Mouse (Mus musculus) frontal cortex, postnatal 36 days (tissue): ENCODE data around the gene Zdhhc3.
A peak's percentile ranks its signal among the peaks of the same experiment; 100 is the strongest.

Experiments
- DNase-seq, 2 experiments: peaks; one replicate each; pipeline ENCODE4 v3.0.0; 2022; ENCODE audit warnings: low spot score in 2 of 2

The Zdhhc3 gene

DNA sequence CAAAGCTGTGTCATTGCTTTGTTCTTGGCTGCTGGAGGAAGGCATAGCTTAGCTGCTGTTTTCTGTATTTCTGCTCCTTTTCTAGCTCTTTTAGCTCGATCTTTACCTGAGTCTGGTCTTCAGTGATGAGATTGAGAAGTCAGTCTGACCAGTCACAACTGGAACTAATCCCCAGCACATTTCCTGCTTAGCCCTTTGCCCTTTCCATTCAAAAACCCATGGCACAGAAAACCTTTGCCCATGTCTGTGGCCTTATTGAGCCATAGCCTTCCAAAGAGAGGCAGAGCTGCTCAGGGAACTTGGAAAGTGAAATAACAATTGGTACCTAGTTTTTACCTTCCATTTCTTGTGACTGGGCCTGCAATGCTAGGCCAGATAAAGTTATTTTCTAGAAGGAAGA lies 2.6 kb upstream of the Zdhhc3 start:
- DNase-seq = no peak

DNA sequence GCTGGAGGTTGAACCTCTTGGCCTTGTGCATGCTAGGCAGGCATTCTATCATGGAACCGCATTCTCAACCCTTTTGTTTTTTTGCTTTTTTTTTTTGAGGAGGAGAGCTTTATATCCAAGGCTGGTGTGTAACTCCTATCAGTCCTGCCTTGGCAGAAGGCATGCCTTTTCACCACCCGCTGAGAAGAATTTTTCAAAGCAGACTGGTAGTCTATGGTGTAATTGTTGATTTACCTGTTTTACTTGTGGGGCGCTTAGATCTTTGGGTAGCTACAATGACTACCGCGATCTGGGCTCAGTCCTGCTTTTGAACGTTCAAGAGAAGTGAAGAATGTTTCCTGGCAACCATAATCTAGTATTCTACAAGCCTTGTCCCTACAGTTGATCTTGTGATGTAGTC lies 926 bp upstream of the Zdhhc3 start:
- DNase-seq = no peak

DNA sequence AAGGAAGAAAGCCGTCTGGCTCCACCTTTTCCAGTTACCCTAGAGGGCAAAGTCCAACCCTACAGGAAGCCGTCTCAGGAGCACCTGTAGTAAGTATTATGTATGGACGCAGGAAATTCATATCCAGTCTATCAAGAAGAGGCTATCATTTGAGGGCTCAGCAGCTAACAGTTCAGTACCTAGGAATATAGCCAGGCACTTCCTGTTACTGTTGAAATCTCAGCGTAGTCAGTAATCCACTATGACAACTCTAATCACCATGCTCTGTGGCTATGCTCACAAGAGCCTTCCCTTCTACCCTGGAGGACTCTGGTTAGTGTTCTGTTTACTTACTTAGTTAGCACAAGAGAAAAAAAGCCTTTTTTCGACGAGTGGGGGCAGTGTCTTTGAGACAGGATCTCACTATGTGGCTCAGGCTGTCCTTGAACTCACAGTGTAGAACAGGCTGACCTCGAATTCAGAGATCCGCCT lies 1.2 kb downstream of the Zdhhc3 start:
- DNase-seq = no peak

DNA sequence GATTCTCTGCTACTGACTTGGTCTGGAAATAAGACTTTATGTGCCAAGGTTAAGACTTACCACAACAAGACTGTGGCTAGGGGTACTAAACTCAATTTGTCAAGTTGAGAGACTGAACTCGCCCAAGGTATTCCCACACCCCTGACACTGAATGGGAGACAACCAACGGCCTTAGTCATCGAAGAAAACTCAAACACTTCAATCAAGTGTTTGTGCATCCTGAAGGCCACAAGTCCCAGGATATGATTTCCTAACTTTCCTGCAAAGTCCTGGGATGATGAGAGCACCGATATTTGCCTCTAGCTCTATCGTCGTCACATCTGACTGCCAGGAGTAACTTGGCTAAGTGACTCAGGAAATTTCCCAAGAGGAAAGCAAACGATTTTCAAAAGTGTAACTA lies 3.8 kb downstream of the Zdhhc3 start:
- no peak for DNase-seq

DNA sequence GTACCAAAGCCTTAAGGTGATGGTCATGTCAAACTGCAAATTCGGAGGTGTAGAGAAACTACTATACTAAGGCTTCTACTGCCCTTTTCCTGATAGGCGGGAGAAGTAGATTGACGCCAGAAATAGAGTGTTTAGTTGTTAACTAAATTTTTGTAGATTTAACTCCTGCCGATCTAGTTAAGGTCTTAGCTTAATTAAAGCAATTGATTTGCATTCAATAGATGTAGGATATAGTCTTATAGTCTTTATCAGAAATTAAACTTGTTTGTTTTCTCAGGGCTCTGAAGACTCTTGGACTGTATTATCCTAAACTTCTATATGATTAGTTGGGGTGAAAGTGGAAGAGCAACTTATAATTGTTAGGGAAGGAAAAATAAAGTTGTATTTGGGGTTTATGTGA lies 5.8 kb downstream of the Zdhhc3 start:
- no peak for DNase-seq

DNA sequence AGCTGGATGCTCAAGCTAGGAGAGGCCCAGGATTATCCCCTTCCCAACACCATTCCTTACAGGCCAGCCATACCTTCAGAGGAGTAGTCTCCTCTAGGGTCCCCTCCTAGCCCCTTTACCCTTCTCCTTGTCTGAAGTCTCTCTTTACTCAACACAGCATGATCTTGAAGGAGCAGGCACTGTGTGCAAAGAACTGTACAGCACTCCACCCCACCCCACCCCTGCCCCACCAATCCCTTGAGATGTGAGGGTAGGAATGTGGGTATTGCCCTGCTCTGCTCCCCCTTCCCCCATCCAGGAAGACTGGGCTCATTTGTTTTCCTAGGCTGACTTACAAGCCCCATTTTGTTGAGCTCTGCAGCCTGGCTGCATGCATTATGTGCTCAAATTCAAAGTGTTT lies 8.6 kb downstream of the Zdhhc3 start:
- DNase-seq = no peak

DNA sequence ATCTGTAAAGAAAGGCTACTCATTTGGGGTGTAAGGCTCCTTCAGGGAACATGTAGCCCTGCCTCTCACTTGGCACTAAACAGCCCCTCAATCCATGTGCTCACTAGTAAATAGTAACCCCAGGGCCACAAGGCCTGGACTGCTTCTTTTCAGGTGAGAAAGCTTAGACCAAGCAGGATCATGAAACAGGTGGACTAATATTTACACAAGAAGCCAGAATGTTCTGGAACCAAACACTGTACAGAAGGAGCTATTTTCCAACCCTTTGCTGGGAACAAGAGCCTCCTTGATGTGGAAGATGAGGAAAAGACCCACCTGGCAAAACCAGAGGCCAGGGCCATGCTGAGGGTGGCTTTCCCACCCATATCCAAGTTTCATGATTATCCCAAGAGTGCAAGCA lies 9.6 kb downstream of the Zdhhc3 start:
- no peak for DNase-seq

DNA sequence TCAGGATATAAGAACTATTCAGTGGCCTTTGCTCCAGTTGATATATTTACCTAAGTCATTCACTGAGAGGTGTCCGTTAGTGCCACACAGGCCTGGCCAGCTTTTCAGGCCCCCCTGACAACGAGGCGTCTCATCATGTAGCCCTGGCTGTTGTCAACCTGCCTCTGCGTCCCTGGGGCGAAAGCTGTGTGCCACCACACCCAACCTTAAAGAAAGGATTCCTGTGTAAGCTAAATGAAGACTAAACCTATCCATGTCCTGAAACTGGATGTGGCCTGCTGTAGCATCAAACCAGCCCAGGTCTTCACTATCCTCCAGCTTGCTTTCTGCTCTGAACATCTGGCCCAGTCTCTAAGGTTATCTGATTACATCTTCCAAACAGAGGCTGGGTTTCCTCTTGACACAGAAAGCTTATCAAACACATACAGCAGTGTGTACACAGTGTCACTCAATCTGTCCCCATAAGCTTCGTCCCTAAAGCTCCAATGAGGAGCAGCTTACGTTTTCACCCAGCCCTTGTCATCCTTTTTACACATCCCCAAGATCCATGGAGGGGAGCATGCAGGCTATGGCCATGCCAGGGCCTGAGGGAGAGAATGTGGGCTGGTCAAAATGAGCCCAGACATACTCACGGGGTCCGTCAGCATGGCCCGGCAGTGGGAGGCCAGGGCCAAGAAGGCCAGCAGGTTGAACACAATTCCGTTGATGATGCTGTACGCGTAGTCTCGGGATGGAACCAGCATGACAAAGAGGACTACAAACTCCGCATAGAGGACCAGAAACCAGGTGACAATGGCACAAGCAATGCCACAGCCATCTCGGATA lies 13.2 kb downstream of the Zdhhc3 start:
- DNase-seq = no peak

DNA sequence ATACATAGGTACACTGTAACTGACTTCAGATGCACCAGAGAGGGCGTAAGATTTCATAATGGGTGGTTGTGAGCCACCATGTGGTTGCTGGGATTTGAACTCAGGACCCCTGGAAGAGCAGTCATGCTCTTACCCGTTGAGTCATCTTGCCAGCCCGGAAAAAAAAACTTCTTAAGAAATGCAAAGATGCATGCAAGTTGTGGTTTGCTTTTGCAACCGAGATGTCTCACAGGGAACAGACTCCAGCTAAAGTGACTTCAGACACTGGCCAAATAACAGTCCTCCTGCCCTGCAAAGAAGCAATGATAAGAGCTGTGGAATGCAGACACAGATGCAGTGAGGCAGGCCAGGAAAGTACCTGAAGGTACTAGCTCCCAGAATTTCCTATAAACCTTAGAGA lies 22.2 kb downstream of the Zdhhc3 start:
- DNase-seq = no peak

DNA sequence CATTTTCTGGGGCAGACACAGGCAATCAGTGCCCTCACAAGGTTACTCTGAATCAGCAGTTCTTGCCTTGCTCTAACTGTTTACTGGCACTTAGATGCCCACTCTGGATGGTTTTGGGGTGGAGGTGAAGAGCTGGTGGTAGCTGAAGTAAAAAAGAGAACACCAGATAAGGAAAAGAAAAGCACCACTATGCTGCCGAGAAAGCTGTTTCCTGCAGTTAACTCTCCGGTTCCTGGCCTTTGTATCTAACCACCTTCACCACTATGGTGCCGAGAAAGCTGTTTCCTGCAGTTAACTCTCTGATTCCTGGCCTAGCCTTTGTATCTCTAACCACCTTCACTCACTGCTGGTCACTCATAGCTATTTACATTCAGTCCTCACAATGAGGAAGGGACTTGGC lies 25.4 kb downstream of the Zdhhc3 start:
- DNase-seq = no peak

DNA sequence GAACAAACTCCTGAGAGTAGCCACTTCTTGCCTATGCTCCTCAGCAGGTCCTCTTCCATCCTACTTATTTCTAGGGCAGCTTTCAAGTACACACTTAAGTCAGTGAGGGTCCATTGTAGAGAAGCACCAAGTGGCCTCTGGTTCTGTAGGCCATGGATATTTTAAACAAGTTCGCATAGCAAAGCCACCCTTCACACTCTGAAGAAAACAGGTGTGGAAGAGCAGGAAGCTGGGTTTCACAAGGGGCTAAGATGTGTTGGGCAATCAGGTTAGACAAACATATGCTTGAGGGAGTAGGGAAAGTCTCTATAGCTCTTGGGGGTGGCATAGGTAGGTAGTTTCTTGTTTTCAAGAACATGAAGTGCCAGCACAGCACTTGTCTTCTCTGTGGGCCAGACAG lies 27.6 kb downstream of the Zdhhc3 start:
- DNase-seq = no peak

DNA sequence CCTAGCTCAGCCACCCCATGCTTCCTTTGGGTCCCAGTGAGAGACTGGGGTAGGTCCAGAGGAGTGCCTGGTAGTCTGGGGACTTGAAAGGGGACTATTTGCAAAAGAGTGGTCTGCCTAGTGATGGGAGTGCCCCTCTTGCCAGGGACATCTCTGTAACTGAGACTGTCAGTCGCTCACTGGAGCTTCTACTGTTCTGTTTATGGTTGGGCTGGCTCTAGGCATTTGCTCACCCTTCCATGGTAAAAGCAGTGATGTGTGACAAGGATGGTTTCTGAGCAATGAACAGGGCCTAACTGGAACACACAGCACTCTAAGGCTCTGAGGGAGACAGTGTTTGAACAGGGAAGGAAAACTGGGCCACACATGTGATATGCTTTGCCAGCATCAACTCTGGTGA lies 32.2 kb downstream of the Zdhhc3 start:
- no peak for DNase-seq

DNA sequence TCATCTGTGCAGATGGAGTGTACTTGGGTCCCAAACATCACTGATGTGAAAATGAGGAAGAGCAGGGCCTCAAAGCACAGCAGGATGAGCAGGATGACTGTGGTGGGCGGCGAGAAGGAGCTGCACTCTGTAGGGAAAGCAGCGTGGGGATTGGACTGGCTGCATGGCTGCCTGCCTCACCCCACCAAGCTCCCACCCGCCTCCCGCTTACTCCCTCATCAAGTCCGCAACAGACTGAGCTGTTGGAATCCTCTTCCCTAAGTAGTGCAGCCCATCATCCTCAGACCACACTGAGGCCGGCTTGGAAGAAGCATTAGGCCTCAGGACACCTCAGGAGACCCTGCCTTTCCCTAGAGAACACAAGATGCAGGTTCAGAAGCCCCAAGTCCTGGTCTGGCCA lies 32.6 kb downstream of the Zdhhc3 start:
- DNase-seq = peak; percentile 2 to 7

DNA sequence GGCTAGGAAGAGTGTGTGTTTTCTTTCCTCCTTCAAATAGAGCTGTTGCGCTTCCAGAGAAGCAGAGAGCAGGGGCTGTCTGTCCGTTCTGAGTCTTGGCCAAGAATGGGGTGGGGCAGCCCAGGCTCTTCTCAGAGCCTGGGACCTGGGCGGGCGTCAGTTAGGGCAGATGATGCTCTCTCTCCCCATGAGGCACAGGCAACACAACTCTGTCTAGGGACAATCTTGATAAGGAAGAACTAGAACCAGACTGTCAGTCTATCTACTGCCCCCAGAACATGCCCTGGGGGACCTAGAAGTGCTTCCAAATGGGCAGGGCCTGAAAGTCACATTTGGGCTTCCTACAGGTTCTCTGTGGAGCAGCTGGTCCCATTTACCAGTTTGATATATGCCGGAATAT lies 33.9 kb downstream of the Zdhhc3 start:
- no peak for DNase-seq

DNA sequence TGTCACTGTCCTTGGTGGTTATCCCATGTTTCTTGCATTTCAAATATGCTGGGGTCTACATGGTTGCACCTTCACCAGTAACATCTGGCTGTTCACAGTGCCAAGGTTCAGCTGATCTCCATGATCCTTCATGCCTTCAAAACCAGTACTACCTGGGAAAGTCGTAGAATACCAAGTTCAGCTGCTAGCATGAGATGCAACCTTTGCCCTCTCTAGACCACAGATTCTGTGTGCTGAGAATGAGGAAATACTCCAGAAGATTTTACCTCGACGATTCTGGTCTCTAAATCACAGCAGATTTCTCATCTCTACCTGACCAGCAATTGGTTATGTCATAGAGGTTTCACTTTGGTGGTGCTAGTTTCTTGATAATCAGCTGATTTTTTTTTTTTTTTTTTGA lies 52.8 kb downstream of the Zdhhc3 start:
- no peak for DNase-seq

DNA sequence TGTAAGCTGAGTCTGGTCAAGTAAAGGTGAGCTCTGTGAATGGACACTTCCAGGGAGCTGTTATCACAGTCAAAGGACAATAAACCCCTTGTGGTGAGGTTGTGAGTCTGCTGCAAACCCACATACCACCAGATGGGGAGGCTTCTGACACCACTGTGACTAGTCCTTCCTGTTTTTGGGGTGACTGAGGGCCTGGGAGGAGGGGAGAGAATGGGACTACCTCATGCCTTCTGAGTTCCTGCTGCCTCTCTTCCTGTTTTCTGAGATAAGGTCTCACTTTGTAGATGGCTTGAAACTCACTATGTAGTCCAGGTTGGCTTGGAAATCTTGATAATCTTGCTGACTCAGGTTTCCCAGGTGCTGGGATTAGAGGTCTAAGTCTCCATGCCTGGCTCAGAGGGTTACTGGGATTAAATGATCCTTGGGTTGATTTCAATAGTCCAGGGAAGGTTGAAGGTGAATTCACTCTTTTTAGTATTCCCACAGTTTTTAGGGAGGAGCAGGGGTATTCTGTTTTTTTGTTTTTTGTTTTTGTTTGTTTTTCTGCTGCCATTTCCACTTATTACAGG lies 54.2 kb downstream of the Zdhhc3 start:
- no peak for DNase-seq

DNA sequence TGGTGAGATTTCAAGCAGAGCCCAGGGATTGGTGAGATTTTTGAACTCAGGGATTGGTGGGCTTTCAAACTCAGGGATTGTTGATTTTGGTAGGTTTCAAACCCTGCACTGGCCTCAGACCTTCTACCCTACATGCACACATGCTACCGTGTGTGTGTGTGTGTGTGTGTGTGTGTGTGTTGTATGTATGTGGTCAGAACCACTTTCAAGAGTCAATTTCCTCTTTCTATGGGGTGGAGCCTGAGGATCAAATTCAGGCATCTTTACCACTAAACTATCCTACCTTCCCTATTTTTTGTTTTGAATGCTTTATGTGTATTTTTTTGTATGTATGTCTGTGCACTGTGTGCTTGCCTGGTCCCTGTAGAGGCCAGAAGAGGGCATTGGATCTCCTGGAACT lies 65.3 kb downstream of the Zdhhc3 start:
- no peak for DNase-seq

DNA sequence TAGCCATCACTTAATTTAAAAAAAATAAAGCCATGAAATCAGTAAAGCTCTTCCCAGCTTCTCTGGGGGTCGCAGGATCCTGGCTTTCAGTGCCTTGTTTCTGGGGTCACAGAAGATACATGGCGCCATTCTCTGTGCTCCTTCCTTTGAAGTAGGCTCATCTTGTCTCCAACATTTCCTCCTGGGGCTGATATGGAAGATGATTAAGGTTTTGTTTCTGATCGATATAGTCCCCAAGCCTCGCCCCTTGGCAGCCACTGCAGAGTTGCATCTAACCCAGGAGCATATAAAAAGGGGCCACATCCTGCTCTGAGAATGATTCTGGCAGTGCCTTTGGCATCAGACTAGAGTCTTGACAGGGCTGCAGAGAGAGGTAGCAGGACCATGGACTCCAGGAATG lies 78.6 kb downstream of the Zdhhc3 start, which contains the start of gene Tgm4:
Tgm4 (plus strand) TSS at position 301 of the 400 bp plus-strand sequence.
- no peak for DNase-seq

DNA sequence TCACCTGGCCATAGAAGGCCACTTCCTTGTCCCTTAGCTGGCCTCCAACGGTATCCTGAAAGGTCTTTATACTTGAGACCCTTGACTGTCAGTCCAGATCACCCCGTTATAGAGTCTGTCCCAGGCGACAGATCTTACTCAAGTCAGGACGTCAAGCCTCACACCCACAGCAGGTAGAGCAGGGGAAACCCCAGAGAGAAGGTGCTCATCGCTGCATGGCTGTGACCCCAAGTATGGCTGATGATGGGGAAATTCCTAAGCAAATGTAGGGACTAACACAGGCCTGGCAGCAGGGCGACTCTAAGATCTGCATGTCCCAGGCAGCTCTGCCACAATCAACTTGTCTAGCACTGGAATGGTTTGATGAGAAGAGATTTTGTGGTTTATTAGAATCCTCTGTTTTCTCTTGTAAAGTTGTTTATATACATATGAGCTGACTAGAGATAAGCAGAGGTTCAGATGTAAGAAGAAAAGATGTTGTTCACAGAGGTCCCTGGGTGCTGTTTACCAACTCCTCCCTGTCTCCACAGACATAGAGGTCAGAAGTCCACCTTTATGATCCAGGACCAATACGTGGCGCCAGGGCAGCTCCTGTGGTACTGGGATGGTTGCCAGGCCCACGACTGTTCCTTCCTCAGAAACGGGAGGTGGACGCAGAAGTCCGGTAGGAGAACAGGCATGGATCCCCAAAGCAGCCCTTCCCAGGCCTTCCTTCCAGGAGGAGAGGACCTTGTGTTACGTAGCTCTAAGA lies 81.3 kb downstream of the Zdhhc3 start:
- DNase-seq = no peak

DNA sequence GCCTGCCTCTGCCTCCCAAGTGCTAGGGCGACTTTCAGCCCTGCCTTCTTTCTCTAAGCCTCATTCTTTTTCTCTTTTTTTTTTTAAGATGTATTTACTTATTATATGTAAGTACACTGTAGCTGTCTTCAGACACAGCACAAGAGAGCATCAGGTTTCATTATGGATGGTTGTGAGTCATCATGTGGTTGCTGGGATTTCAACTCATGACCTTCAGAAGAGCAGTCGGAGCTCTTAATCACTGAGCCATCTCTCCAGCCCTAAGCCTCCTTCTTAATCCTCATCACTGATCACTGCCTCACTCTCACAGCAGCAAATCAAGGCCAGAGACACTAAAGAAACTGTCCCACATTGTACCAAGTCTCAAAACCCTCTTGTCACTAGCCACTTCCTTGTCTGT lies 88.8 kb downstream of the Zdhhc3 start:
- no peak for DNase-seq

DNA sequence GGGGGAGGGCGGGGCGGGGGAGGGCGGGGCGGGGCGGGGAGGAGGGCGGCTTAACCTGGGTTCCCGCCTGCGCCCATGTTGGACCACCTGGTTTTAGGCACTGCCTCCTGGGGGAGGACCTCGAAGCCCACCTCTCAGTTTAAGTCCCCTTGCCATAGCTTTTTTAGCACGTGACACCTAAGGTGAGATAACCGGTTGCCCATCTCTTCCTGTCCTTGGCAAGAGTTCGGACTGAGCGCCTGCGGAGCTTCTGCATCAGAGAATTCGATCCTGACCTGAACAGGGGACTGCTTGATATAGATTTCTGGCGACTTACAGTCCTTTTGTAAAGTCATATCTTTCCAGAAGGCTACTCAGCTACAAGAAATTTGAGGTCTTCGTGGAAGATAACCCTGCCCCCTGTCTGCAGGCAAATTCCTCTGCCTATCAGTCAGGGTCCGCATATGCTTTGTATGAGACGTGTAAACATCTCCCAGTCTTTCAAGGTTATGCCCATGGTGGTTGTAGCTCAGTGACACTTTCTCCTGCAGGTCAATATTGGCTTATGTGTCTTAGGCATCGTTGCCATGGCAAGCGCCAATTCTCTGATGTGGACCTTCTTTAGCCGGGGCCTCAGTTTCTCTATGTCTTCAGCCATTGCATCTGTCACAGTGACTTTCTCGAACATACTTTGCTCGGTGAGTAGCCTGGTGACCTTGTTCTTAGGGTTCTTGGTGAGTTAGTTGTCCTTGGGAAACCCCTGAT lies 91.2 kb downstream of the Zdhhc3 start:
- peak; percentile 12 to 17 for DNase-seq

DNA sequence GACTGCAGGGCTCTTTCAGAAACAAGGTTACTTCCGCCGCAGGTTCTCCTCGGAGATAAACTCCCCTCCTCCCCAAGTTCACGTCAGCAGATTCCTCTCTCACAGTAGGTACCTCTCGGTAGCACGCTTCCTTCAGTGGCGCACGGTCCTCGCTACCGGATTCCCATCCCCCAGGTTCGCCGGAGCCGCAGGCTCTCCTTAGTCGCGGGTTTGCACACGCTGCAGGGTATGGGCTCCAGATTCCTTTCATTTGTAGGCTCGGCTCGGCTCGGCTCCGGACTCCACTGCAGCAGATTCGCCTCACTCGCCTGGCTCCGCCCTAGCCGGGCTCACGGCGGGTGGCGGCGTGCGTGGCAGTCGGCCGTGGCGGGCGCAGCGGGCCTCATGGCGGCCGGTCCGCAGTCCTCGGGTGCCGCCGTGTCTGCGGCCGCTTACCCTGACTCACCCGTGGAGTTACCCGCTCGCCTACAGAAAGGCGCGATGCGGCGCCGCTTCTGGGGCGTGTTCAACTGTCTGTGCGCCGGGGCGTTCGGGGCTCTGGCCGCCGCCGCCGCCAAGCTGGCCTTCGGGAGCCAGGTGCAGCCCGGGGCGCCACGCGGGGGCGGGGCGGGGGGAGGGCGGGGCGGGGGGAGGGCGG lies 91.9 kb downstream of the Zdhhc3 start, which contains the start of gene Tmem42:
Tmem42 (plus strand) TSS at position 332 of the 637 bp plus-strand sequence.
- DNase-seq = peak; percentile 85 to 87
